Mouse (Mus musculus): Measurements from ENCODE around the gene Gm7544. TPM values are rescaled to one million over a fixed set of nuclear protein-coding genes. Genes with fewer than 3 reads are reported as not detected.
"Not testable (repeated sequence)": the region's sequence is repeated elsewhere in the genome, so short reads cannot be mapped to it uniquely, and the experiment has no call there.

Gene Gm7544
- polyA plus RNA-seq, 1 experiment from 2014 or later, result not detected

- peaks cover 20% of the 10 kb centered on the region for H3K4me1 ChIP-seq (replicated peaks)
- not testable (repeated sequence) for ATAC-seq (ENCODE audit: low read depth); H3K27me3 ChIP-seq; DNase-seq; H3K4me3 ChIP-seq (replicated peaks); H3K36me3 ChIP-seq; H3K9ac ChIP-seq; H3K9me3 ChIP-seq (replicated peaks); H3K27ac ChIP-seq; H3K4me2 ChIP-seq
- WGBS (ENCODE audit: insufficient replicate concordance), result 72% methylated on average over 5 of the region's 5 CpGs
Measured at GRCm38 (mm10) chr1:82913434-82913833, 42.4 kb downstream of the Gm7544 start.

DNA sequence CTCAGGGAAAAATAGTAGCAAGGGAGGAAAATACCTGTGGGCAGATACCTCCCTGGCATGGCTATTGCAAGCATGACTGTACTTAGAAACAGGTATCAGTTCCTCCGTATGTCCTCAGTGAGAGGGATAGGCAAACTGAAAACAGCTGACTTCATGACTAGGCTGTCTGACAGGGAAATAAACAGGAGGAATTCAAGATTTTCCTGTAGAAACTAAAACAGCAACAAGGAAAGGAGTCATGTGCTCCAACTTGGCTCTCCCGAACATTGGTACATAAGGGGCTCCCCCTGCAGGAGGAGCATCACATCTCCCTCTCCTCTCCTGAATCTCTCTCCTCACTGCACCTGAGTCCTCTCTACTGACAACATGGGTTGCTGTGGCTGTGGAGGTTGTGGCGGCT lies 42.8 kb downstream of the Gm7544 start, which contains the start of gene A030005L19Rik:
Gene A030005L19Rik (plus strand): TSS at position 301 of the 400 bp plus-strand sequence.
- ATAC-seq (ENCODE audit: low read depth), result no peak
- Histone ChIP-seq H3K27ac (no peak within 1 kb of the TSS), H3K36me3 (0 out of 2 replicates have a peak, but pooled peaks cover 5% of the 10 kb centered on the region), H3K4me3 (replicated peaks) (no peak within 1 kb of the TSS), H3K9me3 (replicated peaks) (no peaks in the 10 kb centered on the region), H3K4me2 (no peak within 1 kb of the TSS), H3K27me3 (no peaks in the 10 kb centered on the region), H3K9ac (no peak within 1 kb of the TSS), H3K4me1 (replicated peaks) (peaks cover 20% of the 10 kb centered on the region)
- 77% methylated on average over 3 of the region's 3 CpGs for WGBS (ENCODE audit: insufficient replicate concordance)
- no peak for DNase-seq

- 86% methylated on average over 3 of the region's 3 CpGs for WGBS (ENCODE audit: insufficient replicate concordance)
- H3K4me3 ChIP-seq (replicated peaks), result no peak overlapping the region
- no peak overlapping the region for H3K27ac ChIP-seq
- peaks cover 38% of the 10 kb centered on the region for H3K36me3 ChIP-seq
- DNase-seq (no peak), ATAC-seq (ENCODE audit: low read depth) (no peak)
- H3K4me2 ChIP-seq, result no peak overlapping the region
- no peaks in the 10 kb centered on the region for H3K9me3 ChIP-seq (replicated peaks)
- H3K9ac ChIP-seq, result no peak overlapping the region
- H3K4me1 ChIP-seq (replicated peaks), result peaks cover 5% of the 10 kb centered on the region
- no peaks in the 10 kb centered on the region for H3K27me3 ChIP-seq
Measured at GRCm38 (mm10) chr1:82905886-82906285, 49.9 kb downstream of the Gm7544 start.

Other genes starting within 250 kb of the Gm7544 start
- gene Mff, start 231.1 kb downstream of the Gm7544 start, polyA plus RNA-seq (2015; fragmentation: Nextera tagmentation; extraction: Ambion mirVana), result 198 and 211 TPM in 2 replicates
- 0.25 TPM in 1 of 2 replicates, not detected in the other for gene Tm4sf20, start 187.6 kb downstream of the Gm7544 start, polyA plus RNA-seq (2015; fragmentation: Nextera tagmentation; extraction: Ambion mirVana)
- gene Gm47791, start 184.8 kb downstream of the Gm7544 start, polyA plus RNA-seq (2015; fragmentation: Nextera tagmentation; extraction: Ambion mirVana), result not detected in 2 replicates
- gene Agfg1, start 116.5 kb downstream of the Gm7544 start, polyA plus RNA-seq (2015; fragmentation: Nextera tagmentation; extraction: Ambion mirVana), result 47.2 and 53.9 TPM in 2 replicates
- 0.16 and 0.19 TPM in 2 replicates for gene A030005L19Rik, start 42.7 kb downstream of the Gm7544 start, polyA plus RNA-seq (2015; fragmentation: Nextera tagmentation; extraction: Ambion mirVana)
- gene A030014E15Rik, start 31.1 kb downstream of the Gm7544 start, polyA plus RNA-seq (2015; fragmentation: Nextera tagmentation; extraction: Ambion mirVana), result not detected in 2 replicates
- gene Gm6217, start 24.6 kb downstream of the Gm7544 start, polyA plus RNA-seq (2015; fragmentation: Nextera tagmentation; extraction: Ambion mirVana), result not detected in 2 replicates
- not detected in 2 replicates for gene A030003K21Rik, start 12.6 kb downstream of the Gm7544 start, polyA plus RNA-seq (2015; fragmentation: Nextera tagmentation; extraction: Ambion mirVana)
- not detected in 2 replicates for gene Gm47955, start 4.3 kb upstream of the Gm7544 start, polyA plus RNA-seq (2015; fragmentation: Nextera tagmentation; extraction: Ambion mirVana)
- gene Gm47959, start 44.5 kb upstream of the Gm7544 start, polyA plus RNA-seq (2015; fragmentation: Nextera tagmentation; extraction: Ambion mirVana), result not detected in 2 replicates
- gene Slc19a3, start 82.4 kb upstream of the Gm7544 start, polyA plus RNA-seq (2015; fragmentation: Nextera tagmentation; extraction: Ambion mirVana), result 0.06 TPM in 1 of 2 replicates, not detected in the other
- gene Krtap28-10, start 86.5 kb upstream of the Gm7544 start, polyA plus RNA-seq (2015; fragmentation: Nextera tagmentation; extraction: Ambion mirVana), result not detected in 2 replicates
- not detected in 2 replicates for gene Gm47969, start 88.9 kb upstream of the Gm7544 start, polyA plus RNA-seq (2015; fragmentation: Nextera tagmentation; extraction: Ambion mirVana)
- not detected in 2 replicates for gene A030005K14Rik, start 103.4 kb upstream of the Gm7544 start, polyA plus RNA-seq (2015; fragmentation: Nextera tagmentation; extraction: Ambion mirVana)
- gene Krtap28-13, start 104.9 kb upstream of the Gm7544 start, polyA plus RNA-seq (2015; fragmentation: Nextera tagmentation; extraction: Ambion mirVana), result not detected in 2 replicates
- gene Ccl20, start 160.8 kb upstream of the Gm7544 start, polyA plus RNA-seq (2015; fragmentation: Nextera tagmentation; extraction: Ambion mirVana), result 0.23 TPM in 1 of 2 replicates, not detected in the other
- not detected in 2 replicates for gene Daw1, start 203.7 kb upstream of the Gm7544 start, polyA plus RNA-seq (2015; fragmentation: Nextera tagmentation; extraction: Ambion mirVana)